Mouse (Mus musculus) MEL (cell line): Measurements from ENCODE around the gene Dennd6a. TPM values are rescaled to one million over a fixed set of nuclear protein-coding genes. Genes with fewer than 3 reads are reported as not detected.
"Not testable (repeated sequence)": the region's sequence is repeated elsewhere in the genome, so short reads cannot be mapped to it uniquely, and the experiment has no call there.

Experiments used
- DNase-seq: peaks from one replicate; pipeline ENCODE4 v3.0.0; 2011; ENCODE audit warnings: low read depth, low spot score
- H3K27ac ChIP-seq: 2 replicates; pipeline ENCODE4 v1.5.1; 2012; ENCODE audit warnings: low read depth, mild to moderate bottlenecking, control low read depth, low read length, moderate library complexity; ENCODE audit not compliant: control insufficient read depth
- H3K27me3 ChIP-seq, 2 experiments: fragments of 150-350 bp in 1 of 2; sonication (generic) in 1 of 2; 2 replicates each; pipeline ENCODE4 v1.6.1; 2012; ENCODE audit warnings: low read length in 2 of 2, mild to moderate bottlenecking in 2 of 2, improper control_type of control experiment in 1 of 2, moderate library complexity in 1 of 2; ENCODE audit not compliant: insufficient read depth in 2 of 2, control insufficient read depth in 1 of 2
- H3K36me3 ChIP-seq, 2 experiments: 2 replicates each; pipeline ENCODE4 v1.6.1; 2012 to 2014; ENCODE audit warnings: low read length in 2 of 2, improper control_type of control experiment in 1 of 2, inconsistent platforms in 1 of 2, mild to moderate bottlenecking in 1 of 2; ENCODE audit not compliant: insufficient read depth in 2 of 2, control insufficient read depth in 1 of 2
- H3K4me1 ChIP-seq, 2 experiments: fragments of 150-350 bp in 1 of 2; sonication (generic) in 1 of 2; 2 replicates each; pipeline ENCODE4 v1.6.1; 2012; ENCODE audit warnings: low read length in 2 of 2, improper control_type of control experiment in 1 of 2, mild to moderate bottlenecking in 1 of 2; ENCODE audit not compliant: insufficient read depth in 2 of 2, control insufficient read depth in 1 of 2
- H3K4me3 ChIP-seq, 2 experiments: fragments of 150-350 bp in 1 of 2; sonication (generic) in 1 of 2; 2 replicates each; pipeline ENCODE4 v1.5.1; 2012; ENCODE audit warnings: low read depth in 2 of 2, low read length in 2 of 2, mild to moderate bottlenecking in 2 of 2, moderate library complexity in 2 of 2, control low read depth in 1 of 2, improper control_type of control experiment in 1 of 2; ENCODE audit not compliant: control insufficient read depth in 1 of 2, insufficient read depth in 1 of 2
- H3K79me2 ChIP-seq: 2 replicates; pipeline ENCODE4 v1.6.1; 2012; ENCODE audit warnings: mild to moderate bottlenecking, low read length, moderate library complexity; ENCODE audit not compliant: control insufficient read depth, poor library complexity, insufficient read depth
- H3K9ac ChIP-seq: 2 replicates; pipeline ENCODE4 v1.6.1; 2012; ENCODE audit warnings: low read depth, mild to moderate bottlenecking, control low read depth, low read length, moderate library complexity; ENCODE audit not compliant: control insufficient read depth, poor library complexity, severe bottlenecking
- H3K9me3 ChIP-seq: fragments of 150-350 bp; sonication (generic); replicated peaks from 2 replicates; pipeline ENCODE4 v1.6.1; 2012; ENCODE audit warnings: mild to moderate bottlenecking, low read length, improper control_type of control experiment, moderate library complexity; ENCODE audit not compliant: insufficient read depth
- CHD1 ChIP-seq: IDR thresholded peaks from 2 replicates; pipeline ENCODE4 v1.6.1; 2012; ENCODE audit warnings: low read depth, mild to moderate bottlenecking, inconsistent platforms, low read length, improper control_type of control experiment
- MAX ChIP-seq: IDR thresholded peaks from 2 replicates; pipeline ENCODE4 v1.6.1; 2011; ENCODE audit warnings: low read length, improper control_type of control experiment
- MXI1 ChIP-seq: IDR thresholded peaks from 2 replicates; pipeline ENCODE4 v1.6.1; 2011; ENCODE audit warnings: mild to moderate bottlenecking, low read depth, low read length, improper control_type of control experiment
- POLR2A ChIP-seq, 2 experiments: IDR thresholded peaks; 2 replicates each; pipeline ENCODE4 v1.6.1; 2011 to 2012; ENCODE audit warnings: low read length in 2 of 2, mild to moderate bottlenecking in 2 of 2, control low read depth in 1 of 2, improper control_type of control experiment in 1 of 2, low read depth in 1 of 2, moderate library complexity in 1 of 2; ENCODE audit not compliant: control insufficient read depth in 1 of 2, insufficient read depth in 1 of 2, poor library complexity in 1 of 2
- USF1 ChIP-seq: IDR thresholded peaks from 2 replicates; pipeline ENCODE4 v1.6.1; 2014; ENCODE audit warnings: low read depth, mild to moderate bottlenecking, inconsistent platforms, low read length, improper control_type of control experiment, moderate library complexity
- ZKSCAN1 ChIP-seq: IDR thresholded peaks from 2 replicates; pipeline ENCODE4 v1.6.1; 2012; ENCODE audit warnings: low read depth, mild to moderate bottlenecking, inconsistent platforms, low read length, improper control_type of control experiment, moderate library complexity
- polyA plus RNA-seq, 2 experiments: library from polyadenylated mRNA; stranded (reverse) in 1 of 2; unstranded in 1 of 2; fragments of >175 nt in 1 of 2; fragments of >200 nt in 1 of 2; gene quantifications; 2 replicates each; pipeline versions ENCODE4 v1.2.1 to v1.2.4; 2012; ENCODE audit warnings: low replicate concordance in 2 of 2, low read depth in 1 of 2; ENCODE audit not compliant: insufficient read length in 2 of 2, insufficient read depth in 1 of 2, missing spikeins in 1 of 2
- total RNA-seq: library from RNA; depleted of rRNA; stranded (reverse); fragments of 300-350 nt; gene quantifications from 2 replicates; pipeline ENCODE4 v1.2.3, GENCODE M21; 2012; rRNA removed

The Dennd6a gene
- total RNA-seq: 13.1 and 14.6 TPM in 2 replicates
- 10 to 100 TPM; 13.6 to 40.0 TPM for polyA plus RNA-seq

GRCm38 (mm10) chr14:26573556-26573955 lies at the start of gene Dennd6a:
Gene Dennd6a, plus strand, starts transcription at chr14:26573856.
- peaks cover 0 to 10% of the 10 kb centered on the region in 2 experiments; a peak in 2 of 4 replicates for H3K36me3 ChIP-seq

GRCm38 (mm10) chr14:26525955-26526354 lies 47.7 kb upstream of the Dennd6a start:
- no peaks in the 10 kb centered on the region for H3K9me3 ChIP-seq
- peaks cover 75% of the 10 kb centered on the region for H3K79me2 ChIP-seq
- no peak for TF ChIP-seq POLR2A (IDR thresholded peaks at IDR 0.05; ENCODE audit: control insufficient read depth in 1 of 2, insufficient read depth in 1 of 2, low read depth in 1 of 2, low read length in 2 of 2, poor library complexity in 1 of 2)
- TF ChIP-seq MAX: no peak
- no peak for TF ChIP-seq ZKSCAN1
- no peak for TF ChIP-seq USF1
- TF ChIP-seq, all 39 proteins: peak for 0
- H3K36me3 ChIP-seq: peaks cover 11 to 44% of the 10 kb centered on the region in 2 experiments
- no peak for DNase-seq
- H3K9ac ChIP-seq: no peak overlapping the region
- H3K4me3 ChIP-seq: no peak overlapping the region
- H3K27me3 ChIP-seq: no peaks in the 10 kb centered on the region
- no peak overlapping the region for H3K27ac ChIP-seq
- peaks cover 4 to 20% of the 10 kb centered on the region in 2 experiments for H3K4me1 ChIP-seq

More at GRCm38 (mm10) chr14:26573556-26573955, at the start of gene Dennd6a:
- DNase-seq, H3K27me3 ChIP-seq, H3K4me3 ChIP-seq, H3K27ac ChIP-seq, H3K9me3 ChIP-seq, H3K79me2 ChIP-seq, H3K9ac ChIP-seq: not testable (repeated sequence)
- peaks cover 4 to 12% of the 10 kb centered on the region in 2 experiments for H3K4me1 ChIP-seq

- no peaks in the 10 kb centered on the region for H3K27me3 ChIP-seq
- peaks cover 74% of the 10 kb centered on the region for H3K79me2 ChIP-seq
- peaks cover 9 to 21% of the 10 kb centered on the region in 2 experiments for H3K4me1 ChIP-seq
- H3K9ac ChIP-seq: no peak overlapping the region
- no peak overlapping the region for H3K27ac ChIP-seq
- H3K36me3 ChIP-seq: peaks cover 11 to 44% of the 10 kb centered on the region in 2 experiments
- no peak for TF ChIP-seq MXI1
- TF ChIP-seq, all 39 proteins: peak for 0
- no peak for DNase-seq
- Histone ChIP-seq H3K9me3 (no peaks in the 10 kb centered on the region), H3K4me3 (no peak overlapping the region)
Measured at GRCm38 (mm10) chr14:26528296-26528695, 45.4 kb upstream of the Dennd6a start.

GRCm38 (mm10) chr14:26530350-26530749 lies 43.3 kb upstream of the Dennd6a start:
- no peak overlapping the region for H3K9ac ChIP-seq
- peaks cover 9 to 21% of the 10 kb centered on the region in 2 experiments for H3K4me1 ChIP-seq

More at GRCm38 (mm10) chr14:26530350-26530749, 43.3 kb upstream of the Dennd6a start:
- no peak overlapping the region; a peak in 1 of 4 replicates for H3K4me3 ChIP-seq
- no peak for TF ChIP-seq CHD1
- H3K27me3 ChIP-seq: no peaks in the 10 kb centered on the region
- H3K36me3 ChIP-seq: peaks cover 5 to 45% of the 10 kb centered on the region in 2 experiments
- no peaks in the 10 kb centered on the region for H3K9me3 ChIP-seq
- no peak for DNase-seq
- peaks cover 74% of the 10 kb centered on the region for H3K79me2 ChIP-seq
- H3K27ac ChIP-seq: no peak overlapping the region
